Mouse (Mus musculus) adrenal gland, postnatal 4 days (tissue): ENCODE measurements at regions not wholly inside any gene's neighbourhood (a gene's known extent, or its start where the extent isn't known, plus 50 kb on each side); places are given as distances from the start of the nearest gene placed in this dataset.

ENCODE experiments used
- DNase-seq, 2 experiments: peaks; one replicate each; pipeline ENCODE4 v3.0.0; 2021 to 2022; ENCODE audit warnings: low spot score in 2 of 2, mixed read lengths in 2 of 2

- DNase-seq: no peak
Observed at GRCm38 (mm10) chr3:14952169-14952729, 66.2 kb downstream of the Car2 start.

- DNase-seq: no peak
Observed at GRCm38 (mm10) chr3:14952951-14953350, 66.9 kb downstream of the Car2 start.

GRCm38 (mm10) chr3:14957481-14957880, 71.4 kb downstream of the Car2 start:
- DNase-seq: no peak

GRCm38 (mm10) chr3:14958277-14958676, 72.2 kb downstream of the Car2 start:
- DNase-seq: no peak

GRCm38 (mm10) chr3:14959586-14959985, 73.5 kb downstream of the Car2 start:
- DNase-seq: no peak

- no peak for DNase-seq
Observed at GRCm38 (mm10) chr3:14964795-14965194, 78.7 kb downstream of the Car2 start.

- no peak for DNase-seq
Observed at GRCm38 (mm10) chr3:14965438-14966044, 79.5 kb downstream of the Car2 start.

- DNase-seq: no peak
Observed at GRCm38 (mm10) chr3:14967235-14967634, 81.2 kb downstream of the Car2 start.

GRCm38 (mm10) chr3:14968345-14968744, 82.3 kb downstream of the Car2 start:
- no peak for DNase-seq

- no peak for DNase-seq
Observed at GRCm38 (mm10) chr3:14969698-14970097, 83.6 kb downstream of the Car2 start.

GRCm38 (mm10) chr3:14971647-14972046, 85.6 kb downstream of the Car2 start:
- DNase-seq: no peak

GRCm38 (mm10) chr3:14974758-14975157, 88.7 kb downstream of the Car2 start:
- no peak for DNase-seq

- no peak for DNase-seq
Observed at GRCm38 (mm10) chr3:14975203-14975602, 89.1 kb downstream of the Car2 start.

GRCm38 (mm10) chr3:14979116-14979613, 93.1 kb downstream of the Car2 start:
- DNase-seq: no peak

- DNase-seq: no peak
Observed at GRCm38 (mm10) chr3:14989635-14990034, 103.6 kb downstream of the Car2 start.

GRCm38 (mm10) chr3:14993936-14994335, 107.9 kb downstream of the Car2 start:
- DNase-seq: no peak

GRCm38 (mm10) chr3:14997241-14997640, 111.2 kb downstream of the Car2 start:
- DNase-seq: no peak

- DNase-seq: no peak
Observed at GRCm38 (mm10) chr3:14998521-14998920, 112.4 kb downstream of the Car2 start.

GRCm38 (mm10) chr3:14999411-14999810, 113.3 kb downstream of the Car2 start:
- DNase-seq: no peak

GRCm38 (mm10) chr3:14999914-15000313, 113.8 kb downstream of the Car2 start:
- DNase-seq: no peak

GRCm38 (mm10) chr3:15000657-15001056, 114.6 kb downstream of the Car2 start:
- DNase-seq: no peak

- DNase-seq: no peak
Observed at GRCm38 (mm10) chr3:15007821-15008220, 121.7 kb downstream of the Car2 start.

GRCm38 (mm10) chr3:15008501-15008900, 122.4 kb downstream of the Car2 start:
- DNase-seq: no peak
